Comparison of ENCODE assay signal across 25 mouse cellular contexts in the genomic region with DNA sequence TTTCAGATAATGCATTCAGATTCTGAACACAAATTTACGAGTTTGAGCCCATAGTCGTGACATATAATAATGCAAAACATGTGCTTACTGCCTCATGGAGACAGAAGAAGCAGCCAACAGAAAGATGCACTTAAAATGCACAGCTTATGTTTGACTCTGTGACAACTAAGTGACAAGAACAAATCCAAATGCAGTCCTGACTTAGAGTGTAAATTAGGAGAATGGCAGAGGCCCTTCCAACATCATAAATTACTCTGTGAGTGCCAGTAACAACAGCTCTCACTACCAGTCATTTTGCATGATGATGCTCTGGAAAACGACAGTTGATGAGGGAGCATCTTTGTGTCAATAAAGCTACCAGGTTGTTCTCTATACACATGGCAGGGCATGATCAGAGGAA.
DNase-seq lines count a peak whose midpoint lies in the region; ATAC-seq and TF ChIP-seq lines count a peak whose summit lies in the region.
"Had no signal": no experiment of that assay in that cellular context is flagged by ENCODE, and none has a peak within 500 bp of the region (broad histone marks: within the 10 kb centered on the region; RNA-seq: fewer than 3 reads in every experiment).

No protein-coding gene starts in this region.

- ATAC-seq in forebrain, embryonic 15.5 days (replicated peaks), result peak; percentile 75
- ATAC-seq in forebrain, embryonic 12.5 days (ENCODE audit: low FRiP score), result no peak
- ATAC-seq in kidney, embryonic 16.5 days (ENCODE audit: low FRiP score, low TSS enrichment), result no peak
- ATAC-seq: CD4-positive, CD25-positive, alpha-beta regulatory T cell, adult 4 months; hindbrain, embryonic 16.5 days; intestine, embryonic 15.5 days had no signal

- no peaks in the 10 kb centered on the region for H3K9me3 ChIP-seq in forebrain, embryonic 15.5 days
- no peaks in the 10 kb centered on the region for H3K9me3 ChIP-seq in forebrain, embryonic 12.5 days
- no peaks in the 10 kb centered on the region for H3K9me3 ChIP-seq in kidney, embryonic 16.5 days (ENCODE audit: low read length)
- H3K9me3 ChIP-seq: embryonic facial prominence, embryonic 12.5 days; embryonic facial prominence, embryonic 15.5 days; heart, embryonic 12.5 days; heart, embryonic 15.5 days; hindbrain, embryonic 10.5 days; hindbrain, embryonic 13.5 days; intestine, embryonic 15.5 days had no signal

- TF ChIP-seq CTCF in brain, embryonic 14.5 days (IDR thresholded peaks at IDR 0.05; ENCODE audit: borderline replicate concordance, extremely low read depth, insufficient read depth, insufficient read length), result no peak

- no peaks in the 10 kb centered on the region for H3K36me3 ChIP-seq in forebrain, embryonic 15.5 days
- no peaks in the 10 kb centered on the region for H3K36me3 ChIP-seq in forebrain, embryonic 12.5 days (replicated peaks)
- no peaks in the 10 kb centered on the region for H3K36me3 ChIP-seq in kidney, embryonic 16.5 days (ENCODE audit: insufficient read depth, low read length)
- H3K36me3 ChIP-seq: embryonic facial prominence, embryonic 12.5 days; embryonic facial prominence, embryonic 15.5 days; heart, embryonic 12.5 days; heart, embryonic 15.5 days; hindbrain, embryonic 10.5 days; hindbrain, embryonic 13.5 days; intestine, embryonic 15.5 days had no signal

- no peak overlapping the region for H3K9ac ChIP-seq in forebrain, embryonic 15.5 days (replicated peaks)
- H3K9ac ChIP-seq in forebrain, embryonic 12.5 days, result no peak overlapping the region
- no peak overlapping the region for H3K9ac ChIP-seq in kidney, embryonic 16.5 days (replicated peaks; ENCODE audit: low read length)
- H3K9ac ChIP-seq: embryonic facial prominence, embryonic 12.5 days; embryonic facial prominence, embryonic 15.5 days; heart, embryonic 12.5 days; heart, embryonic 15.5 days; hindbrain, embryonic 13.5 days; intestine, embryonic 15.5 days had no signal

- no peak overlapping the region for H3K4me3 ChIP-seq in forebrain, embryonic 15.5 days
- no peak overlapping the region for H3K4me3 ChIP-seq in forebrain, embryonic 12.5 days (replicated peaks)
- no peak overlapping the region for H3K4me3 ChIP-seq in kidney, embryonic 16.5 days (ENCODE audit: low read length)
- H3K4me3 ChIP-seq: embryonic facial prominence, embryonic 12.5 days; embryonic facial prominence, embryonic 15.5 days; heart, embryonic 12.5 days; heart, embryonic 15.5 days; hindbrain, embryonic 10.5 days; hindbrain, embryonic 13.5 days; intestine, embryonic 15.5 days had no signal

- H3K27ac ChIP-seq in forebrain, embryonic 15.5 days (replicated peaks), result no peak overlapping the region
- no peak overlapping the region for H3K27ac ChIP-seq in forebrain, embryonic 12.5 days
- no peak overlapping the region for H3K27ac ChIP-seq in kidney, embryonic 16.5 days (ENCODE audit: low read length)
- H3K27ac ChIP-seq: embryonic facial prominence, embryonic 12.5 days; embryonic facial prominence, embryonic 15.5 days; heart, embryonic 15.5 days; hindbrain, embryonic 10.5 days; hindbrain, embryonic 13.5 days; intestine, embryonic 15.5 days had no signal

- DNase-seq in brain, embryonic 14.5 days (ENCODE audit: low read depth), result peak; percentile 82
- peak; percentile 47 for DNase-seq in brain, embryonic 18.5 days (ENCODE audit: low read depth, low spot score)
- DNase-seq in retina, postnatal 1 day, result no peak
- DNase-seq: adrenal gland, adult 2 months; adrenal gland, postnatal 14 days; cerebellum, adult 18-20 months; cerebellum, adult 9-11 months; cerebellum, postnatal 25 days; gastrocnemius, postnatal 25 days; heart, adult 18-20 months; heart, postnatal 10 days; heart, postnatal 36 days; kidney, adult 11 months had no signal

- no peak overlapping the region for H3K4me2 ChIP-seq in forebrain, embryonic 15.5 days (replicated peaks)
- no peak overlapping the region for H3K4me2 ChIP-seq in forebrain, embryonic 12.5 days
- no peak overlapping the region for H3K4me2 ChIP-seq in kidney, embryonic 16.5 days (replicated peaks; ENCODE audit: low read depth, low read length)
- H3K4me2 ChIP-seq: embryonic facial prominence, embryonic 12.5 days; embryonic facial prominence, embryonic 15.5 days; heart, embryonic 12.5 days; heart, embryonic 15.5 days; hindbrain, embryonic 13.5 days; intestine, embryonic 15.5 days had no signal

- no peaks in the 10 kb centered on the region for H3K27me3 ChIP-seq in forebrain, embryonic 15.5 days
- H3K27me3 ChIP-seq in forebrain, embryonic 12.5 days, result no peaks in the 10 kb centered on the region
- H3K27me3 ChIP-seq in kidney, embryonic 16.5 days (ENCODE audit: insufficient read depth, low read length), result no peaks in the 10 kb centered on the region
- H3K27me3 ChIP-seq: embryonic facial prominence, embryonic 12.5 days; embryonic facial prominence, embryonic 15.5 days; heart, embryonic 12.5 days; heart, embryonic 15.5 days; hindbrain, embryonic 13.5 days; intestine, embryonic 15.5 days had no signal

- H3K4me1 ChIP-seq in forebrain, embryonic 15.5 days, result peaks cover 3% of the 10 kb centered on the region; the same call in 1 of the 2 replicates
- H3K4me1 ChIP-seq in forebrain, embryonic 12.5 days, result no peaks in the 10 kb centered on the region
- H3K4me1 ChIP-seq in kidney, embryonic 16.5 days (ENCODE audit: insufficient read depth, low read length), result no peaks in the 10 kb centered on the region
- H3K4me1 ChIP-seq: embryonic facial prominence, embryonic 12.5 days; embryonic facial prominence, embryonic 15.5 days; heart, embryonic 12.5 days; heart, embryonic 15.5 days; hindbrain, embryonic 10.5 days; hindbrain, embryonic 13.5 days; intestine, embryonic 15.5 days had no signal

- TF ChIP-seq POLR2A in brain, embryonic 14.5 days (IDR thresholded peaks at IDR 0.05; ENCODE audit: borderline replicate concordance, extremely low read depth, insufficient read depth, insufficient read length, poor library complexity, severe bottlenecking), result no peak

- 52% methylated on average over 3 of the region's 3 CpGs for WGBS in forebrain, embryonic 15.5 days
- 66% methylated on average over 3 of the region's 3 CpGs for WGBS in forebrain, embryonic 12.5 days
- 64% methylated on average over 3 of the region's 3 CpGs for WGBS in kidney, embryonic 16.5 days
